Mouse (Mus musculus): ENCODE measurements around the gene Car5a.

Gene Car5a

GRCm38 (mm10) chr8:121944831-121945230, at the start of gene Car5a:
Car5a (minus strand) TSS chr8:121944904.
- in situ Hi-C loops (cut with MboI; ENCODE audit: low pct_unique_long_range_greater_than_20kb in 1 of 2, low sequenced_read_pairs in 2 of 2, unreplicated experiment in 1 of 2): loop anchor here in 1 of 2 experiments (25.0 kb wide), 1 partner anchor 358 kb away; the partner anchor contains the start of genes Fbxo31 and Map1lc3b

GRCm38 (mm10) chr8:121992911-121993310, 48.2 kb upstream of the Car5a start:
- in situ Hi-C loops (cut with MboI; ENCODE audit: low pct_unique_long_range_greater_than_20kb in 1 of 2, low sequenced_read_pairs in 2 of 2, unreplicated experiment in 1 of 2): no loop called here

- in situ Hi-C loops (cut with MboI; ENCODE audit: low pct_unique_long_range_greater_than_20kb in 1 of 2, low sequenced_read_pairs in 2 of 2, unreplicated experiment in 1 of 2): no loop called here
Observed at GRCm38 (mm10) chr8:121991611-121992010, 46.9 kb upstream of the Car5a start.

- in situ Hi-C loops (cut with MboI; ENCODE audit: low pct_unique_long_range_greater_than_20kb in 1 of 2, low sequenced_read_pairs in 2 of 2, unreplicated experiment in 1 of 2): no loop called here
Observed at GRCm38 (mm10) chr8:121990506-121991255, 46.0 kb upstream of the Car5a start.

GRCm38 (mm10) chr8:121987892-121988291, 43.2 kb upstream of the Car5a start:
- in situ Hi-C loops (cut with MboI; ENCODE audit: low pct_unique_long_range_greater_than_20kb in 1 of 2, low sequenced_read_pairs in 2 of 2, unreplicated experiment in 1 of 2): no loop called here

GRCm38 (mm10) chr8:121985673-121986072, 41.0 kb upstream of the Car5a start:
- in situ Hi-C loops (cut with MboI; ENCODE audit: low pct_unique_long_range_greater_than_20kb in 1 of 2, low sequenced_read_pairs in 2 of 2, unreplicated experiment in 1 of 2): no loop called here

GRCm38 (mm10) chr8:121981520-121981895, 36.8 kb upstream of the Car5a start:
- in situ Hi-C loops (cut with MboI; ENCODE audit: low pct_unique_long_range_greater_than_20kb in 1 of 2, low sequenced_read_pairs in 2 of 2, unreplicated experiment in 1 of 2): no loop called here

GRCm38 (mm10) chr8:121980792-121981519, 36.3 kb upstream of the Car5a start:
- in situ Hi-C loops (cut with MboI; ENCODE audit: low pct_unique_long_range_greater_than_20kb in 1 of 2, low sequenced_read_pairs in 2 of 2, unreplicated experiment in 1 of 2): no loop called here

GRCm38 (mm10) chr8:121978670-121979069, 34.0 kb upstream of the Car5a start:
- in situ Hi-C loops (cut with MboI; ENCODE audit: low pct_unique_long_range_greater_than_20kb in 1 of 2, low sequenced_read_pairs in 2 of 2, unreplicated experiment in 1 of 2): no loop called here

- in situ Hi-C loops (cut with MboI; ENCODE audit: low pct_unique_long_range_greater_than_20kb in 1 of 2, low sequenced_read_pairs in 2 of 2, unreplicated experiment in 1 of 2): no loop called here
Observed at GRCm38 (mm10) chr8:121977819-121978590, 33.3 kb upstream of the Car5a start.

GRCm38 (mm10) chr8:121973906-121974305, 29.2 kb upstream of the Car5a start:
- in situ Hi-C loops (cut with MboI; ENCODE audit: low pct_unique_long_range_greater_than_20kb in 1 of 2, low sequenced_read_pairs in 2 of 2, unreplicated experiment in 1 of 2): no loop called here

- in situ Hi-C loops (cut with MboI; ENCODE audit: low pct_unique_long_range_greater_than_20kb in 1 of 2, low sequenced_read_pairs in 2 of 2, unreplicated experiment in 1 of 2): no loop called here
Observed at GRCm38 (mm10) chr8:121971488-121972058, 26.9 kb upstream of the Car5a start.

GRCm38 (mm10) chr8:121970225-121970624, 25.5 kb upstream of the Car5a start:
- in situ Hi-C loops (cut with MboI; ENCODE audit: low pct_unique_long_range_greater_than_20kb in 1 of 2, low sequenced_read_pairs in 2 of 2, unreplicated experiment in 1 of 2): no loop called here

- in situ Hi-C loops (cut with MboI; ENCODE audit: low pct_unique_long_range_greater_than_20kb in 1 of 2, low sequenced_read_pairs in 2 of 2, unreplicated experiment in 1 of 2): no loop called here
Observed at GRCm38 (mm10) chr8:121968542-121968941, 23.8 kb upstream of the Car5a start.

GRCm38 (mm10) chr8:121967977-121968376, 23.3 kb upstream of the Car5a start:
- in situ Hi-C loops (cut with MboI; ENCODE audit: low pct_unique_long_range_greater_than_20kb in 1 of 2, low sequenced_read_pairs in 2 of 2, unreplicated experiment in 1 of 2): no loop called here

GRCm38 (mm10) chr8:121966714-121967448, 22.2 kb upstream of the Car5a start:
- in situ Hi-C loops (cut with MboI; ENCODE audit: low pct_unique_long_range_greater_than_20kb in 1 of 2, low sequenced_read_pairs in 2 of 2, unreplicated experiment in 1 of 2): no loop called here

GRCm38 (mm10) chr8:121966110-121966509, 21.4 kb upstream of the Car5a start:
- in situ Hi-C loops (cut with MboI; ENCODE audit: low pct_unique_long_range_greater_than_20kb in 1 of 2, low sequenced_read_pairs in 2 of 2, unreplicated experiment in 1 of 2): no loop called here
